Mouse (Mus musculus): ENCODE data around the gene Lamb3. TPM values are rescaled to one million over a fixed set of nuclear protein-coding genes. Genes with fewer than 3 reads are reported as not detected.
A peak's percentile ranks its signal among the peaks of the same experiment; 100 is the strongest.

The Lamb3 gene
- polyA plus RNA-seq, 1 experiment from 2014 or later: 1.5 TPM

DNA sequence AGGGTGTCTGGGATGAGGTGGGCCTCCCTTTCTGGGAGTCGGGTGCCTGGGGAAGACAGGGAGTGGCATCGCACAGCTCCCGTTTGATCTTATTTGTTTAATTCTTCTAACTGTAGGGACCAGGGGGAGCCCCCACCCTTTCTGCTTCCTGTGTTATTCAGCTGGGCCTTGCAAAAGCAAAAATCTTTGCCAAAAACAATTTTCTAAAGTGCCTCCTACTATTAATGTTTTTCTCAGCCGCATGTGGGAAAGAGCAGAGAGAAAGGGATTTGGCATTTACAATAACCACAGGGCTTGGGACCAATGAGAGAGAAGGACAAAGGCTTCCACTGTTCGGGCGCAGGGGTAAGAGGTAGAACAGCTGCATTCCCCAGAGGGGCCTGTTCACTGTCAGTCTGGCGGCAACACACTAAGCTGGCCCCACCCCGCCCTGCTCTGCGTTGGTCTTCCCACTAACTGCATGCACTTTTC lies 18.3 kb upstream of the Lamb3 start:
- Histone ChIP-seq H3K9me3 (ENCODE audit: low read length) (no peaks in the 10 kb centered on the region), H3K4me1 (ENCODE audit: insufficient read depth) (0 out of 2 replicates have a peak, but pooled peaks cover 3% of the 10 kb centered on the region), H3K4me3 (ENCODE audit: low read depth, low read length) (no peak overlapping the region), H3K4me2 (ENCODE audit: low read depth, low read length) (no peak overlapping the region), H3K27ac (ENCODE audit: low read depth) (peak overlapping the region; percentile 25), H3K27me3 (ENCODE audit: insufficient read depth, low read length) (no peaks in the 10 kb centered on the region), H3K9ac (replicated peaks) (no peak overlapping the region), H3K36me3 (replicated peaks; ENCODE audit: insufficient read depth, low read length) (peaks cover 5% of the 10 kb centered on the region)
- ATAC-seq (peak; percentile 60), DNase-seq (no peak)
- WGBS (ENCODE audit: insufficient replicate concordance): 56% methylated on average over 9 of the region's 9 CpGs
- TF ChIP-seq EP300 (IDR thresholded peaks at IDR 0.05; ENCODE audit: low read depth) (no peak), CTCF (IDR thresholded peaks at IDR 0.05; ENCODE audit: low read depth) (no peak)

DNA sequence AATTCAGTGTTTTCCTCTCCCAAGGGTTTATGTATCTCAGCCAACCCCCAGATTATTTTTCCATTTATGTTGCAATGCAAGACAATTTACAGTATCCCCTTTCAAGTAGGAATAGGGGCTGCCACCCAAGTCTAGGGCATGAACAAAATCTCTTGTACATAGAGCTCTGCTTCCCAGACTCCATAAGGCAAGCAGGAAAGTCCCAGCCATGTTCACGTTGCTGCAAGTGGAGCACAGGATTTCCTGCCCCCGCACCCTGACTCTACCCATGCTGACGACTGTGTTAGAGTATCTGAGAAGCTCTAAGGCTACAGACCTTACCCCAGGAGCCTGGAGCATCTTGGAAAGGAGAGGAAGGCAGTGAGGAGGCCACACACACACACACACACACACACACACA lies 17.7 kb upstream of the Lamb3 start:
- DNase-seq (no peak), ATAC-seq (no peak)
- H3K9ac ChIP-seq (replicated peaks): no peak overlapping the region
- H3K4me2 ChIP-seq (ENCODE audit: low read depth, low read length): no peak overlapping the region
- 0 out of 2 replicates have a peak, but pooled peaks cover 3% of the 10 kb centered on the region for H3K4me1 ChIP-seq (ENCODE audit: insufficient read depth)
- no peaks in the 10 kb centered on the region for H3K9me3 ChIP-seq (ENCODE audit: low read length)
- no peak overlapping the region; the same call in 1 of the 2 replicates for H3K27ac ChIP-seq (ENCODE audit: low read depth)
- H3K4me3 ChIP-seq (ENCODE audit: low read depth, low read length): no peak overlapping the region
- H3K27me3 ChIP-seq (ENCODE audit: insufficient read depth, low read length): no peaks in the 10 kb centered on the region
- TF ChIP-seq EP300 (IDR thresholded peaks at IDR 0.05; ENCODE audit: low read depth): no peak
- no peak for TF ChIP-seq CTCF (IDR thresholded peaks at IDR 0.05; ENCODE audit: low read depth)
- peaks cover 5% of the 10 kb centered on the region for H3K36me3 ChIP-seq (replicated peaks; ENCODE audit: insufficient read depth, low read length)
- 46% methylated on average over 3 of the region's 3 CpGs for WGBS (ENCODE audit: insufficient replicate concordance)

DNA sequence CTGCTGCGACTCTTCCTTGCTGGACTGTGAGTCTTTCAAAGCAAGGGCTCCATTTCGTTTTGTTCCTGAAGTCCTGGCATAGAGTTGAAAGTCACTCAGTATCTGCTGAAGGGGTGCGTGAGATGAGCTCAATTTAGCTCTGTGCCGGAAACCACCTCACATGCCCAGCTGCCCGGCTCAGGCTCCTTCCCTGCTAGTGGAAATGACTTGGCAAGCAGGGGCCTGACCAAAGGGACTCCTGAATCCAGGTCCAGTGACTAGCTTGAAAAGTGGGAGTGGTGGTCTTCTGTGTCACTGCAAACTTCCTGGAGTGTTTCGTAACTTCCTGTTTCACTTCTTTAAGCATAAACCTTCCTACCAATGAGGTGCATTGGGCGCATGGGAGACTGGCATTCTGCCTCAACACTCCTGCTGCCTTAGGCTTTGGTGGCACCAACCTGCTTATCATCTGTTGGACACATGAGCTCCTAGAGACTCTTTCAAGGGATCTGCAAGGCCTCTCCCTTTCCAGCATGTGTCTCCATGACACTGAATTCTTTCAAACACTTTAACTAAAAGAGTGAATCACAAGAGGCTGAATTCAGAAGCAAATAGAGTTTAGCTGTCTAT lies 15.7 kb upstream of the Lamb3 start:
- ATAC-seq (peak; percentile 36; the same call in 1 of the 2 replicates), DNase-seq (no peak)
- peaks cover 5% of the 10 kb centered on the region for H3K36me3 ChIP-seq (replicated peaks; ENCODE audit: insufficient read depth, low read length)
- H3K4me3 ChIP-seq (ENCODE audit: low read depth, low read length): no peak overlapping the region
- 67% methylated on average over 7 of the region's 7 CpGs for WGBS (ENCODE audit: insufficient replicate concordance)
- H3K9me3 ChIP-seq (ENCODE audit: low read length): no peaks in the 10 kb centered on the region
- no peaks in the 10 kb centered on the region for H3K27me3 ChIP-seq (ENCODE audit: insufficient read depth, low read length)
- peak overlapping the region; percentile 34 for H3K27ac ChIP-seq (ENCODE audit: low read depth)
- H3K4me2 ChIP-seq (ENCODE audit: low read depth, low read length): no peak overlapping the region
- TF ChIP-seq CTCF (IDR thresholded peaks at IDR 0.05; ENCODE audit: low read depth) (no peak), EP300 (IDR thresholded peaks at IDR 0.05; ENCODE audit: low read depth) (no peak)
- no peak overlapping the region for H3K9ac ChIP-seq (replicated peaks)
- 0 out of 2 replicates have a peak, but pooled peaks cover 3% of the 10 kb centered on the region for H3K4me1 ChIP-seq (ENCODE audit: insufficient read depth)

DNA sequence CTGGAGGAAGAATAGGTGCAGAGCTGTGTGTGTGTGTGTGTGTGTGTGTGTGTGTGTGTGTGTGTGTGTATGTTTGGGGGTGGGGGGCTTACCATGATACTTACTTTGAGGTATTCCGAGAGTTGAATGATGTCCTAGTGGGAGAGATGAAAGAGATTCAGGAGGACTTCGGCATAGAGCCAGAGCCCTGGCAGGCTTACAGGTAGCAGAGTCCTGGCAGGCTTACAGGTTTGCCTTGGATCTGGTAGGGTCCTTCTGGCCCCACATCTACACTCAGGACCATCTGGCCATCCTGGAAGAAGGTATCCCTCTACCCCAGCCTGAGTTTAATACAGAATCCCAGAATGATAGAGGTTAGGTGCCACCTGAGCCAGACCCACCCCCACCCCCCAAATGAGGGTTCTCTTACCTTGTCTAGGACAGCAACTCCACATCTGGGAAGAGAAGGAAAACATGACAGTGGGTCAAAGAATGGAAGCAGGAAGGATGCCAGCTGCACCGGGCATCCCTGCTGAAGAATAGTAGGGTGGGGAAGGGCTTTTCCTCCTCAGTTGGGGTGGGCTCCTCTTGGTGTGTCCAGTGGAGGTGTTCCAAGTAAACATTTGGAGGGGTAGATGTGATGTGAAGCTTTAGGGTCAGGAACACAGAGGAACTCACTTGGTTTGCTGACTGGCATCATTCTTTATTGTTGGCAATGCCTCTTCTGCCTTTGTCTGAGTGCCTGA lies 12.9 kb upstream of the Lamb3 start:
- 72% methylated on average over 3 of the region's 3 CpGs for WGBS (ENCODE audit: insufficient replicate concordance)
- peaks cover 7% of the 10 kb centered on the region; the same call in 1 of the 2 replicates for H3K4me1 ChIP-seq (ENCODE audit: insufficient read depth)
- no peaks in the 10 kb centered on the region for H3K9me3 ChIP-seq (ENCODE audit: low read length)
- H3K27me3 ChIP-seq (ENCODE audit: insufficient read depth, low read length): no peaks in the 10 kb centered on the region
- no peak overlapping the region for H3K4me2 ChIP-seq (ENCODE audit: low read depth, low read length)
- ATAC-seq (no peak), DNase-seq (no peak)
- H3K36me3 ChIP-seq (replicated peaks; ENCODE audit: insufficient read depth, low read length): peaks cover 5% of the 10 kb centered on the region; the same call in 1 of the 2 replicates
- H3K9ac ChIP-seq (replicated peaks): no peak overlapping the region
- TF ChIP-seq CTCF (IDR thresholded peaks at IDR 0.05; ENCODE audit: low read depth): no peak
- TF ChIP-seq EP300 (IDR thresholded peaks at IDR 0.05; ENCODE audit: low read depth): no peak
- H3K4me3 ChIP-seq (ENCODE audit: low read depth, low read length): no peak overlapping the region
- no peak overlapping the region for H3K27ac ChIP-seq (ENCODE audit: low read depth)

DNA sequence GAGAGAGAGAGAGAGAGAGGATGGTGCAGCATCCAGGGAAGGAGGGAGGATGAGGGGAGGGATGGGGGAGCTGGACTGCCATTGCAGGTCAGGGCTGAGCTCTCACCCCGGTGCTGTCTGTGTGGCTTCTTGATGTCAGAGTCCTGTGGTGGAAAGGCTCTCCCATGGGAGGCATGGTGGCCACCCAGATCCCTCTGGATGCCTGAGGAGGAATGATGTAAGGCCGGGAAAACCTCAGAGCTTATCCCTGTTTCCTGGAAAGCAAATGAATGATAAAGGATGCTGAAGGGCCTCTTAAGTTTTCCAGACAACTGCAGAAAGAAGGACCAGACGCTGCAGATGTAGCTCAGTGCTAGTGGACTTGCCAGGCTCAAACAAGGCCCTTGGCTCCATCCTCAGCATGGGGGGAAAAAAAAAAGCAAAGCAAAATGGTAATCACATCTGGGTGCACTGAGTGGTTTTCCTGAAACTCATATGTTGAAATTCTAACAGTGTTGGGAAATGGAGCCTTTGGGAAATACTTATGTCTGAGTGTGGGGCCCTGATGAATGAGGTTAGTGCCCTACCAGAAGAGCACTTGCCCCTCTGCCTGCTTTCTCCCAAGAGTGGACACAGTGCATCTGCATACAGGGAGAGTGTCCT lies 12.2 kb upstream of the Lamb3 start:
- peaks cover 7% of the 10 kb centered on the region; the same call in 1 of the 2 replicates for H3K4me1 ChIP-seq (ENCODE audit: insufficient read depth)
- WGBS (ENCODE audit: insufficient replicate concordance): 75% methylated on average over 3 of the region's 3 CpGs
- H3K4me3 ChIP-seq (ENCODE audit: low read depth, low read length): no peak overlapping the region
- H3K36me3 ChIP-seq (replicated peaks; ENCODE audit: insufficient read depth, low read length): peaks cover 5% of the 10 kb centered on the region; the same call in 1 of the 2 replicates
- no peak overlapping the region for H3K9ac ChIP-seq (replicated peaks)
- ATAC-seq (no peak), DNase-seq (no peak)
- no peak overlapping the region for H3K4me2 ChIP-seq (ENCODE audit: low read depth, low read length)
- H3K27ac ChIP-seq (ENCODE audit: low read depth): no peak overlapping the region
- H3K9me3 ChIP-seq (ENCODE audit: low read length): no peaks in the 10 kb centered on the region
- TF ChIP-seq EP300 (IDR thresholded peaks at IDR 0.05; ENCODE audit: low read depth): no peak
- no peak for TF ChIP-seq CTCF (IDR thresholded peaks at IDR 0.05; ENCODE audit: low read depth)
- no peaks in the 10 kb centered on the region for H3K27me3 ChIP-seq (ENCODE audit: insufficient read depth, low read length)

Data from liver, postnatal 0 days (tissue).